In genomic region chr7:66387419-66387812, GRCm38 (mm10) we compare ENCODE assay signal across 7 mouse cellular contexts. TPM values are rescaled to one million over a fixed set of nuclear protein-coding genes. Genes with fewer than 3 reads are reported as not detected.
DNase-seq lines count a peak whose midpoint lies in the region; ATAC-seq and TF ChIP-seq lines count a peak whose summit lies in the region.

No protein-coding gene starts in this region.

- peak overlapping the region; percentile 91 for H3K9ac ChIP-seq in ES-Bruce4 (ENCODE audit: low read depth, poor library complexity, severe bottlenecking)
- H3K9ac ChIP-seq in forebrain, postnatal 0 days, result peak overlapping the region; percentile 53
- peak overlapping the region; percentile 86 for H3K9ac ChIP-seq in limb, embryonic 11.5 days (ENCODE audit: low read length)
- H3K9ac ChIP-seq in neural tube, embryonic 14.5 days (replicated peaks; ENCODE audit: low read depth, low read length), result peak overlapping the region; percentile 56; the same call in 1 of the 2 replicates

- peak overlapping the region; percentile 99 for H3K4me2 ChIP-seq in forebrain, postnatal 0 days (ENCODE audit: low read depth)
- peak overlapping the region; percentile 67 for H3K4me2 ChIP-seq in limb, embryonic 11.5 days (ENCODE audit: low read depth, severe bottlenecking)
- peak overlapping the region; percentile 96 for H3K4me2 ChIP-seq in neural tube, embryonic 14.5 days (ENCODE audit: low read depth, low read length)

- no peak for ATAC-seq in forebrain, postnatal 0 days
- no peak for ATAC-seq in limb, embryonic 11.5 days (ENCODE audit: insufficient number of reproducible peaks, low FRiP score, low TSS enrichment, low read depth)
- ATAC-seq in neural tube, embryonic 14.5 days (ENCODE audit: low read depth), result peak; percentile 37; the same call in 1 of the 2 replicates

- peaks cover 5% of the 10 kb centered on the region for H3K27me3 ChIP-seq in ES-Bruce4 (ENCODE audit: control insufficient read depth, insufficient read depth, low read length, poor library complexity, severe bottlenecking)
- peaks cover 5% of the 10 kb centered on the region for H3K27me3 ChIP-seq in forebrain, postnatal 0 days (ENCODE audit: insufficient read depth, low read length)
- H3K27me3 ChIP-seq in limb, embryonic 11.5 days (ENCODE audit: control insufficient read depth, insufficient read depth, low read length), result no peaks in the 10 kb centered on the region
- H3K27me3 ChIP-seq in neural tube, embryonic 14.5 days (ENCODE audit: control insufficient read depth, insufficient read depth, low read length), result peaks cover 6% of the 10 kb centered on the region

- 3% methylated on average over 13 of the region's 13 CpGs for whole genome bisulfite sequencing in forebrain, postnatal 0 days
- under 1% methylated on average over 13 of the region's 13 CpGs for WGBS in limb, embryonic 11.5 days
- 0% methylated on average over 13 of the region's 13 CpGs for WGBS in neural tube, embryonic 14.5 days

- no peak for TF ChIP-seq POLR2A in ES-Bruce4 (IDR thresholded peaks at IDR 0.05; ENCODE audit: insufficient read depth, low read length)

- H3K4me3 ChIP-seq in ES-Bruce4 (ENCODE audit: low read depth, low read length), result peak overlapping the region; percentile 57
- H3K4me3 ChIP-seq in forebrain, postnatal 0 days (ENCODE audit: low read depth, low read length), result peak overlapping the region; percentile 44
- peak overlapping the region; percentile 64 for H3K4me3 ChIP-seq in limb, embryonic 11.5 days (ENCODE audit: low read depth, low read length)
- peak overlapping the region; percentile 42 for H3K4me3 ChIP-seq in neural tube, embryonic 14.5 days (ENCODE audit: low read depth, low read length)

- no peak for TF ChIP-seq CTCF in ES-Bruce4 (IDR thresholded peaks at IDR 0.05; ENCODE audit: low read depth, low read length)
- no peak for TF ChIP-seq CTCF in forebrain, postnatal 0 days (IDR thresholded peaks at IDR 0.05; ENCODE audit: low read depth)

- H3K27ac ChIP-seq in ES-Bruce4 (ENCODE audit: insufficient read depth, low read length), result no peak overlapping the region
- no peak overlapping the region for H3K27ac ChIP-seq in forebrain, postnatal 0 days (ENCODE audit: low read depth, low read length)
- H3K27ac ChIP-seq in limb, embryonic 11.5 days (replicated peaks; ENCODE audit: low read depth, low read length), result no peak overlapping the region
- H3K27ac ChIP-seq in neural tube, embryonic 14.5 days (ENCODE audit: low read depth, low read length), result no peak overlapping the region

- TF ChIP-seq EP300 in ES-Bruce4 (IDR thresholded peaks at IDR 0.05; ENCODE audit: insufficient read depth, low read depth, low read length), result no peak

- peak; percentile 55 for DNase-seq in 3T3-L1 (ENCODE audit: low read depth, low spot score)
- no peak for DNase-seq in forebrain, postnatal 0 days
- DNase-seq in limb, embryonic 11.5 days (ENCODE audit: low spot score), result peak; percentile 50
- no peak for DNase-seq in layer of hippocampus, adult 9-10 months (ENCODE audit: low spot score)
- no peak for DNase-seq in yolk sac, embryonic 10.5 days (ENCODE audit: low spot score)

- no peaks in the 10 kb centered on the region for H3K9me3 ChIP-seq in ES-Bruce4 (replicated peaks; ENCODE audit: control insufficient read depth, insufficient read depth, low read length, poor library complexity, severe bottlenecking)
- H3K9me3 ChIP-seq in forebrain, postnatal 0 days (ENCODE audit: low read length), result no peaks in the 10 kb centered on the region
- no peaks in the 10 kb centered on the region for H3K9me3 ChIP-seq in limb, embryonic 11.5 days (ENCODE audit: control insufficient read depth, low read length)
- H3K9me3 ChIP-seq in neural tube, embryonic 14.5 days (ENCODE audit: control insufficient read depth, low read length), result no peaks in the 10 kb centered on the region

- H3K4me1 ChIP-seq in ES-Bruce4 (ENCODE audit: control insufficient read depth, insufficient read depth, low read length), result no peaks in the 10 kb centered on the region
- H3K4me1 ChIP-seq in forebrain, postnatal 0 days (ENCODE audit: insufficient read depth), result peaks cover 8% of the 10 kb centered on the region
- 0 out of 2 replicates have a peak, but pooled peaks cover 3% of the 10 kb centered on the region for H3K4me1 ChIP-seq in limb, embryonic 11.5 days (ENCODE audit: control insufficient read depth, insufficient read depth, low read length)
- 0 out of 2 replicates have a peak, but pooled peaks cover 8% of the 10 kb centered on the region for H3K4me1 ChIP-seq in neural tube, embryonic 14.5 days (ENCODE audit: control insufficient read depth, insufficient read depth, low read length)

- no peaks in the 10 kb centered on the region for H3K36me3 ChIP-seq in ES-Bruce4 (ENCODE audit: control insufficient read depth, insufficient read depth, low read length, poor library complexity, severe bottlenecking)
- H3K36me3 ChIP-seq in forebrain, postnatal 0 days (ENCODE audit: insufficient read depth), result no peaks in the 10 kb centered on the region
- no peaks in the 10 kb centered on the region for H3K36me3 ChIP-seq in limb, embryonic 11.5 days (ENCODE audit: control insufficient read depth, insufficient read depth, low read length)
- no peaks in the 10 kb centered on the region for H3K36me3 ChIP-seq in neural tube, embryonic 14.5 days (ENCODE audit: control insufficient read depth, insufficient read depth, low read length)

RNA-seq across cellular contexts. Expression of gene Lrrk1, which starts 0.7 kb away (rescaled TPM):
- polyA plus RNA-seq in ES-Bruce4 (2011; ENCODE audit: insufficient read depth, insufficient read length, low read depth, missing spikeins), result 6.4 and 9.2 TPM in 2 replicates
- 3.1 and 3.3 TPM in 2 replicates for total RNA-seq in forebrain, postnatal 0 days (2014; rRNA removed)
- polyA plus RNA-seq in forebrain, postnatal 0 days (2015; fragmentation: Nextera tagmentation; extraction: Ambion mirVana), result 1.3 and 2.2 TPM in 2 replicates
- 5.8 and 7.8 TPM in 2 replicates for polyA plus RNA-seq in limb, embryonic 11.5 days (2014; fragmentation: Nextera tagmentation; extraction: Ambion mirVana)
- polyA plus RNA-seq in neural tube, embryonic 14.5 days (2014; fragmentation: Nextera tagmentation; extraction: Ambion mirVana), result 1.0 and 6.1 TPM in 2 replicates

RNA-seq across cellular contexts. Expression of gene Gm10974, which starts 21.7 kb away (rescaled TPM):
- not detected in 2 replicates for polyA plus RNA-seq in ES-Bruce4 (2011; ENCODE audit: insufficient read depth, insufficient read length, low read depth, missing spikeins)
- not detected in 2 replicates for total RNA-seq in forebrain, postnatal 0 days (2014; rRNA removed)
- polyA plus RNA-seq in forebrain, postnatal 0 days (2015; fragmentation: Nextera tagmentation; extraction: Ambion mirVana), result not detected in 2 replicates
- polyA plus RNA-seq in limb, embryonic 11.5 days (2014; fragmentation: Nextera tagmentation; extraction: Ambion mirVana), result not detected in 2 replicates
- not detected in 2 replicates for polyA plus RNA-seq in neural tube, embryonic 14.5 days (2014; fragmentation: Nextera tagmentation; extraction: Ambion mirVana)

RNA-seq across cellular contexts. Expression of gene Aldh1a3, which starts 39.9 kb away (rescaled TPM):
- 1.6 and 2.0 TPM in 2 replicates for polyA plus RNA-seq in ES-Bruce4 (2011; ENCODE audit: insufficient read depth, insufficient read length, low read depth, missing spikeins)
- 2.8 and 4.0 TPM in 2 replicates for total RNA-seq in forebrain, postnatal 0 days (2014; rRNA removed)
- polyA plus RNA-seq in forebrain, postnatal 0 days (2015; fragmentation: Nextera tagmentation; extraction: Ambion mirVana), result 3.2 and 3.3 TPM in 2 replicates
- polyA plus RNA-seq in limb, embryonic 11.5 days (2014; fragmentation: Nextera tagmentation; extraction: Ambion mirVana), result 1.1 and 1.5 TPM in 2 replicates
- polyA plus RNA-seq in neural tube, embryonic 14.5 days (2014; fragmentation: Nextera tagmentation; extraction: Ambion mirVana), result 3.0 and 3.5 TPM in 2 replicates

Comparison
In these comparisons a context has a peak if more than half of its experiments do, and no peak if none do; other contexts are left out.
1. DNase-seq: peak in 3T3-L1 (single experiment) and limb, embryonic 11.5 days (single experiment); none in forebrain, postnatal 0 days (single experiment), layer of hippocampus, adult 9-10 months (single experiment) and yolk sac, embryonic 10.5 days (single experiment).
2. Peak in every context shown above with its lines, with median percentiles within 50 percentile points of each other: H3K4me3 ChIP-seq, H3K9ac ChIP-seq and H3K4me2 ChIP-seq.